Mouse (Mus musculus): ENCODE results near the gene Pip4k2a.

- TF ChIP-seq EP300 (IDR thresholded peaks at IDR 0.05; ENCODE audit: low read depth) (no peak), CTCF (IDR thresholded peaks at IDR 0.05; ENCODE audit: low read depth) (no peak)
Observed at GRCm38 (mm10) chr2:18842527-18842926, 155.4 kb downstream of the Pip4k2a start.

All from liver, embryonic 14.5 days (tissue).